Comparison of ENCODE assay signal across 24 mouse cellular contexts in the genomic region with DNA sequence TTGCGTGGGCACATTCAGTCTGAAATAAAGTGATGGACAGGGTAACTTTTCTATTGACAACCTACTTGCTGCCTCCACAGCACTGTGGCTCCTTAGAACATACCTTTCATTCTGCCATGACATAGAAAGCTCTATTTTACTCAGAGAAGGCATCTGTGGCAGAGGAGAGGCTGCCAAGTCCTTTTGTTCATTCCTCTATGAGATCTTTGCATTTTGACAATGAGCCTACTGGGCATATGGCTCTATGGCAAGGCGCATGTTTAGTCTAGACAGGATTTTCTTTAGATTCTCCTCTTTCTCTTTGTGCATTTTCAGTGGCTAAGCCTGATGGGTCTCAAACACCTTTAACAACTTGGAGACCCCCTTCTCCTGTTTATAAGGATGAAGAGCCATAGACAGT. TPM values are rescaled to one million over a fixed set of nuclear protein-coding genes. Genes with fewer than 3 reads are reported as not detected.
DNase-seq lines count a peak whose midpoint lies in the region; ATAC-seq and TF ChIP-seq lines count a peak whose summit lies in the region.
"Had no signal": no experiment of that assay in that cellular context is flagged by ENCODE, and none has a peak within 500 bp of the region (broad histone marks: within the 10 kb centered on the region; RNA-seq: fewer than 3 reads in every experiment).

No protein-coding gene starts in this region.

- TF ChIP-seq CTCF in brain, embryonic 14.5 days (IDR thresholded peaks at IDR 0.05; ENCODE audit: borderline replicate concordance, extremely low read depth, insufficient read depth, insufficient read length): no peak

- H3K27ac ChIP-seq in forebrain, embryonic 14.5 days (ENCODE audit: low read depth, low read length): no peak overlapping the region
- no peak overlapping the region for H3K27ac ChIP-seq in forebrain, embryonic 10.5 days
- no peak overlapping the region for H3K27ac ChIP-seq in midbrain, embryonic 11.5 days (ENCODE audit: low read depth, low read length)
- H3K27ac ChIP-seq in midbrain, embryonic 10.5 days (replicated peaks): no peak overlapping the region
- H3K27ac ChIP-seq: embryonic facial prominence, embryonic 13.5 days; embryonic facial prominence, embryonic 15.5 days; forebrain, embryonic 13.5 days had no signal

- no peaks in the 10 kb centered on the region for H3K9me3 ChIP-seq in forebrain, embryonic 14.5 days (replicated peaks; ENCODE audit: control insufficient read depth, low read length)
- H3K9me3 ChIP-seq in forebrain, embryonic 10.5 days: no peaks in the 10 kb centered on the region
- no peaks in the 10 kb centered on the region for H3K9me3 ChIP-seq in midbrain, embryonic 11.5 days (ENCODE audit: control insufficient read depth, low read length)
- H3K9me3 ChIP-seq in midbrain, embryonic 10.5 days (replicated peaks): no peaks in the 10 kb centered on the region
- H3K9me3 ChIP-seq: embryonic facial prominence, embryonic 13.5 days; embryonic facial prominence, embryonic 15.5 days; forebrain, embryonic 13.5 days had no signal

- 82% methylated on average over 2 of the region's 2 CpGs for WGBS in forebrain, embryonic 14.5 days
- WGBS in forebrain, embryonic 10.5 days: 95% methylated on average over 2 of the region's 2 CpGs
- 97% methylated on average over 2 of the region's 2 CpGs for WGBS in midbrain, embryonic 11.5 days
- 92% methylated on average over 2 of the region's 2 CpGs for WGBS in midbrain, embryonic 10.5 days

- peak; percentile 9 for DNase-seq in forebrain, embryonic 14.5 days (ENCODE audit: low spot score)
- DNase-seq in forebrain, embryonic 10.5 days (ENCODE audit: extremely low spot score, low spot score): no peak
- no peak for DNase-seq in frontal cortex, postnatal 36 days (ENCODE audit: low spot score in 2 of 2)
- DNase-seq in midbrain, embryonic 11.5 days (ENCODE audit: low spot score, missing footprints): peak; percentile 49
- DNase-seq in midbrain, embryonic 10.5 days (ENCODE audit: low spot score): no peak
- DNase-seq in brain, embryonic 14.5 days (ENCODE audit: low read depth): peak; percentile 21
- no peak for DNase-seq in spleen, postnatal 4 days (ENCODE audit: low spot score in 2 of 2)
- DNase-seq: adrenal gland, adult 2 months; adrenal gland, postnatal 10 days; adrenal gland, postnatal 25 days; B cell, adult 2 months; cerebellum, adult 11 months; cerebellum, adult 18-20 months; cerebellum, adult 8-10 months; cerebellum, adult 9-11 months; cerebellum, postnatal 14 days; cerebellum, postnatal 36 days; embryo, embryonic 11 days had no signal

- ATAC-seq in forebrain, embryonic 14.5 days: no peak
- peak; percentile 76 for ATAC-seq in frontal cortex, adult (ENCODE audit: low TSS enrichment)
- no peak for ATAC-seq in midbrain, embryonic 11.5 days (ENCODE audit: low FRiP score)
- ATAC-seq: CD4-positive, CD25-positive, alpha-beta regulatory T cell, adult 4 months; forebrain, embryonic 13.5 days had no signal

- H3K27me3 ChIP-seq in forebrain, embryonic 14.5 days (replicated peaks; ENCODE audit: control insufficient read depth, insufficient read depth, low read length): no peaks in the 10 kb centered on the region
- H3K27me3 ChIP-seq in forebrain, embryonic 10.5 days (ENCODE audit: poor library complexity, severe bottlenecking): no peaks in the 10 kb centered on the region
- H3K27me3 ChIP-seq in midbrain, embryonic 11.5 days (ENCODE audit: control insufficient read depth, insufficient read depth, low read length): no peaks in the 10 kb centered on the region
- no peaks in the 10 kb centered on the region for H3K27me3 ChIP-seq in midbrain, embryonic 10.5 days (ENCODE audit: low read depth, poor library complexity, severe bottlenecking)
- H3K27me3 ChIP-seq: embryonic facial prominence, embryonic 13.5 days; embryonic facial prominence, embryonic 15.5 days; forebrain, embryonic 13.5 days had no signal

- no peak overlapping the region for H3K4me2 ChIP-seq in forebrain, embryonic 14.5 days (ENCODE audit: low read length)
- no peak overlapping the region for H3K4me2 ChIP-seq in midbrain, embryonic 11.5 days
- H3K4me2 ChIP-seq: embryonic facial prominence, embryonic 13.5 days; embryonic facial prominence, embryonic 15.5 days; forebrain, embryonic 13.5 days had no signal

- no peak overlapping the region for H3K4me3 ChIP-seq in forebrain, embryonic 14.5 days (ENCODE audit: low read depth, low read length)
- H3K4me3 ChIP-seq in forebrain, embryonic 10.5 days: no peak overlapping the region
- no peak overlapping the region for H3K4me3 ChIP-seq in midbrain, embryonic 11.5 days (ENCODE audit: low read depth, low read length)
- H3K4me3 ChIP-seq in midbrain, embryonic 10.5 days: no peak overlapping the region
- H3K4me3 ChIP-seq: embryonic facial prominence, embryonic 13.5 days; embryonic facial prominence, embryonic 15.5 days; erythroblast, embryonic 14.5 days; forebrain, embryonic 13.5 days had no signal

- no peak for TF ChIP-seq POLR2A in brain, embryonic 14.5 days (IDR thresholded peaks at IDR 0.05; ENCODE audit: borderline replicate concordance, extremely low read depth, insufficient read depth, insufficient read length, poor library complexity, severe bottlenecking)

- H3K9ac ChIP-seq in forebrain, embryonic 14.5 days (ENCODE audit: low read length): no peak overlapping the region
- H3K9ac ChIP-seq in midbrain, embryonic 11.5 days (ENCODE audit: low read length): no peak overlapping the region
- H3K9ac ChIP-seq: embryonic facial prominence, embryonic 13.5 days; embryonic facial prominence, embryonic 15.5 days; forebrain, embryonic 13.5 days had no signal

- no peaks in the 10 kb centered on the region for H3K4me1 ChIP-seq in forebrain, embryonic 14.5 days (ENCODE audit: control insufficient read depth, insufficient read depth, low read length)
- no peaks in the 10 kb centered on the region for H3K4me1 ChIP-seq in forebrain, embryonic 10.5 days
- no peaks in the 10 kb centered on the region for H3K4me1 ChIP-seq in midbrain, embryonic 11.5 days (ENCODE audit: control insufficient read depth, insufficient read depth, low read length)
- no peaks in the 10 kb centered on the region for H3K4me1 ChIP-seq in midbrain, embryonic 10.5 days
- H3K4me1 ChIP-seq: embryonic facial prominence, embryonic 13.5 days; embryonic facial prominence, embryonic 15.5 days; forebrain, embryonic 13.5 days had no signal

- H3K36me3 ChIP-seq in forebrain, embryonic 14.5 days (ENCODE audit: control insufficient read depth, insufficient read depth, low read length): no peaks in the 10 kb centered on the region
- H3K36me3 ChIP-seq in forebrain, embryonic 10.5 days (replicated peaks): no peaks in the 10 kb centered on the region
- no peaks in the 10 kb centered on the region for H3K36me3 ChIP-seq in midbrain, embryonic 11.5 days (ENCODE audit: control insufficient read depth, insufficient read depth, low read length)
- no peaks in the 10 kb centered on the region for H3K36me3 ChIP-seq in midbrain, embryonic 10.5 days

RNA-seq across cellular contexts. Expression of gene Acta2, which starts 17.6 kb away (rescaled TPM):
- 9.9 and 13.9 TPM in 2 replicates for polyA plus RNA-seq in forebrain, embryonic 14.5 days (2014; fragmentation: Nextera tagmentation; extraction: Ambion mirVana)
- polyA plus RNA-seq in forebrain, embryonic 10.5 days (2016; fragmentation: Nextera tagmentation; extraction: Ambion mirVana): 6.5 and 8.1 TPM in 2 replicates
- polyA plus RNA-seq in midbrain, embryonic 11.5 days (2014; fragmentation: Nextera tagmentation; extraction: Ambion mirVana): 31.5 and 34.9 TPM in 2 replicates
- polyA plus RNA-seq in midbrain, embryonic 10.5 days (2016; fragmentation: Nextera tagmentation; extraction: Ambion mirVana): 19.0 and 33.6 TPM in 2 replicates
- 14.1 and 18.2 TPM in 2 replicates for polyA plus RNA-seq in brain, embryonic 14.5 days (2012; rRNA removed)
- polyA plus RNA-seq: erythroblast, embryonic 14.5 days had no signal

RNA-seq across cellular contexts. Expression of gene Stambpl1, which starts 45.7 kb away (rescaled TPM):
- 5.6 and 9.1 TPM in 2 replicates for polyA plus RNA-seq in forebrain, embryonic 14.5 days (2014; fragmentation: Nextera tagmentation; extraction: Ambion mirVana)
- polyA plus RNA-seq in forebrain, embryonic 10.5 days (2016; fragmentation: Nextera tagmentation; extraction: Ambion mirVana): 3.2 and 3.7 TPM in 2 replicates
- 1.6 and 1.9 TPM in 2 replicates for polyA plus RNA-seq in midbrain, embryonic 11.5 days (2014; fragmentation: Nextera tagmentation; extraction: Ambion mirVana)
- polyA plus RNA-seq in midbrain, embryonic 10.5 days (2016; fragmentation: Nextera tagmentation; extraction: Ambion mirVana): 1.9 and 2.2 TPM in 2 replicates
- 4.9 and 7.6 TPM in 2 replicates for polyA plus RNA-seq in brain, embryonic 14.5 days (2012; rRNA removed)
- polyA plus RNA-seq: erythroblast, embryonic 14.5 days had no signal

RNA-seq across cellular contexts. Expression of gene Fas, which starts 52.7 kb away (rescaled TPM):
- 0.28 and 0.33 TPM in 2 replicates for polyA plus RNA-seq in forebrain, embryonic 14.5 days (2014; fragmentation: Nextera tagmentation; extraction: Ambion mirVana)
- 0.21 TPM in 1 of 2 replicates, not detected in the other for polyA plus RNA-seq in forebrain, embryonic 10.5 days (2016; fragmentation: Nextera tagmentation; extraction: Ambion mirVana)
- 0.36 and 0.81 TPM in 2 replicates for polyA plus RNA-seq in midbrain, embryonic 11.5 days (2014; fragmentation: Nextera tagmentation; extraction: Ambion mirVana)
- 0.38 and 0.41 TPM in 2 replicates for polyA plus RNA-seq in midbrain, embryonic 10.5 days (2016; fragmentation: Nextera tagmentation; extraction: Ambion mirVana)
- polyA plus RNA-seq in brain, embryonic 14.5 days (2012; rRNA removed): 0.28 and 0.79 TPM in 2 replicates
- polyA plus RNA-seq: erythroblast, embryonic 14.5 days had no signal

Comparison
In these comparisons a context has a peak if more than half of its experiments do, and no peak if none do; other contexts are left out.
1. DNase-seq: peak in forebrain, embryonic 14.5 days (single experiment), midbrain, embryonic 11.5 days (single experiment) and brain, embryonic 14.5 days (single experiment); none in forebrain, embryonic 10.5 days (single experiment), frontal cortex, postnatal 36 days (0 of 2), midbrain, embryonic 10.5 days (single experiment) and spleen, postnatal 4 days (0 of 2).